Mouse (Mus musculus): ENCODE results near the gene Lingo1. TPM values are rescaled to one million over a fixed set of nuclear protein-coding genes. Genes with fewer than 3 reads are reported as not detected.
A peak's percentile ranks its signal among the peaks of the same experiment; 100 is the strongest.

Gene Lingo1
- polyA plus RNA-seq, 1 experiment from 2014 or later, result 83.0 TPM

GRCm38 (mm10) chr9:56611912-56612797, 184.1 kb downstream of the Lingo1 start:
- no peak overlapping the region for H3K9ac ChIP-seq (ENCODE audit: low read depth, low read length)
- H3K36me3 ChIP-seq (ENCODE audit: control insufficient read depth, insufficient read depth, low read length), result 0 out of 2 replicates have a peak, but pooled peaks cover 5% of the 10 kb centered on the region
- H3K4me2 ChIP-seq (ENCODE audit: low read length), result no peak overlapping the region
- no peak overlapping the region for H3K27ac ChIP-seq (ENCODE audit: low read length)
- H3K27me3 ChIP-seq (ENCODE audit: control insufficient read depth, insufficient read depth, low read depth, low read length), result no peaks in the 10 kb centered on the region
- no peak overlapping the region for H3K4me3 ChIP-seq (ENCODE audit: low read depth, low read length)
- no peak for ATAC-seq
- H3K9me3 ChIP-seq (replicated peaks; ENCODE audit: control insufficient read depth, low read length, poor library complexity, severe bottlenecking), result no peaks in the 10 kb centered on the region
- 87% methylated on average over 8 of the region's 8 CpGs for WGBS
- H3K4me1 ChIP-seq (ENCODE audit: control insufficient read depth, insufficient read depth, low read length), result peaks cover 14% of the 10 kb centered on the region

GRCm38 (mm10) chr9:56610955-56611354, 185.3 kb downstream of the Lingo1 start:
- Histone ChIP-seq H3K4me1 (ENCODE audit: control insufficient read depth, insufficient read depth, low read length) (peaks cover 14% of the 10 kb centered on the region), H3K9me3 (replicated peaks; ENCODE audit: control insufficient read depth, low read length, poor library complexity, severe bottlenecking) (no peaks in the 10 kb centered on the region), H3K36me3 (ENCODE audit: control insufficient read depth, insufficient read depth, low read length) (no peaks in the 10 kb centered on the region), H3K27ac (ENCODE audit: low read length) (no peak overlapping the region), H3K9ac (ENCODE audit: low read depth, low read length) (no peak overlapping the region), H3K4me3 (ENCODE audit: low read depth, low read length) (no peak overlapping the region), H3K4me2 (ENCODE audit: low read length) (no peak overlapping the region), H3K27me3 (ENCODE audit: control insufficient read depth, insufficient read depth, low read depth, low read length) (no peaks in the 10 kb centered on the region)
- WGBS, result 81% methylated on average over 6 of the region's 6 CpGs
- ATAC-seq, result no peak

GRCm38 (mm10) chr9:56610466-56610865, 185.8 kb downstream of the Lingo1 start:
- Histone ChIP-seq H3K4me3 (ENCODE audit: low read depth, low read length) (no peak overlapping the region), H3K4me2 (ENCODE audit: low read length) (no peak overlapping the region), H3K9ac (ENCODE audit: low read depth, low read length) (no peak overlapping the region), H3K36me3 (ENCODE audit: control insufficient read depth, insufficient read depth, low read length) (no peaks in the 10 kb centered on the region), H3K4me1 (ENCODE audit: control insufficient read depth, insufficient read depth, low read length) (peaks cover 14% of the 10 kb centered on the region), H3K27ac (ENCODE audit: low read length) (no peak overlapping the region), H3K27me3 (ENCODE audit: control insufficient read depth, insufficient read depth, low read depth, low read length) (no peaks in the 10 kb centered on the region), H3K9me3 (replicated peaks; ENCODE audit: control insufficient read depth, low read length, poor library complexity, severe bottlenecking) (no peaks in the 10 kb centered on the region)
- WGBS, result 59% methylated on average over 5 of the region's 5 CpGs
- ATAC-seq, result no peak

- no peak for ATAC-seq
- Histone ChIP-seq H3K36me3 (ENCODE audit: control insufficient read depth, insufficient read depth, low read length) (no peaks in the 10 kb centered on the region), H3K9me3 (replicated peaks; ENCODE audit: control insufficient read depth, low read length, poor library complexity, severe bottlenecking) (no peaks in the 10 kb centered on the region), H3K27me3 (ENCODE audit: control insufficient read depth, insufficient read depth, low read depth, low read length) (no peaks in the 10 kb centered on the region), H3K9ac (ENCODE audit: low read depth, low read length) (0 out of 2 replicates have a peak overlapping the region, but pooled peaks have one; percentile 15), H3K4me3 (ENCODE audit: low read depth, low read length) (no peak overlapping the region), H3K27ac (ENCODE audit: low read length) (peak overlapping the region; percentile 14; the same call in 1 of the 2 replicates), H3K4me1 (ENCODE audit: control insufficient read depth, insufficient read depth, low read length) (peaks cover 23% of the 10 kb centered on the region), H3K4me2 (ENCODE audit: low read length) (no peak overlapping the region)
- 2% methylated on average over 5 of the region's 5 CpGs for WGBS
These were observed 186.8 kb downstream of the Lingo1 start for GRCm38 (mm10) chr9:56609486-56609885.

GRCm38 (mm10) chr9:56608691-56609351, 187.4 kb downstream of the Lingo1 start:
- H3K27me3 ChIP-seq (ENCODE audit: control insufficient read depth, insufficient read depth, low read depth, low read length), result no peaks in the 10 kb centered on the region
- no peak overlapping the region for H3K9ac ChIP-seq (ENCODE audit: low read depth, low read length)
- peaks cover 23% of the 10 kb centered on the region for H3K4me1 ChIP-seq (ENCODE audit: control insufficient read depth, insufficient read depth, low read length)
- H3K4me3 ChIP-seq (ENCODE audit: low read depth, low read length), result no peak overlapping the region
- no peak; the same call in 1 of the 2 replicates for ATAC-seq
- 14% methylated on average over 11 of the region's 11 CpGs for WGBS
- no peaks in the 10 kb centered on the region for H3K9me3 ChIP-seq (replicated peaks; ENCODE audit: control insufficient read depth, low read length, poor library complexity, severe bottlenecking)
- no peak overlapping the region for H3K4me2 ChIP-seq (ENCODE audit: low read length)
- H3K27ac ChIP-seq (ENCODE audit: low read length), result no peak overlapping the region
- no peaks in the 10 kb centered on the region for H3K36me3 ChIP-seq (ENCODE audit: control insufficient read depth, insufficient read depth, low read length)

GRCm38 (mm10) chr9:56606082-56606740, 190.1 kb downstream of the Lingo1 start:
- Histone ChIP-seq H3K4me2 (ENCODE audit: low read length) (no peak overlapping the region), H3K4me1 (ENCODE audit: control insufficient read depth, insufficient read depth, low read length) (peaks cover 23% of the 10 kb centered on the region), H3K4me3 (ENCODE audit: low read depth, low read length) (no peak overlapping the region), H3K27me3 (ENCODE audit: control insufficient read depth, insufficient read depth, low read depth, low read length) (no peaks in the 10 kb centered on the region), H3K9me3 (replicated peaks; ENCODE audit: control insufficient read depth, low read length, poor library complexity, severe bottlenecking) (no peaks in the 10 kb centered on the region), H3K27ac (ENCODE audit: low read length) (no peak overlapping the region), H3K9ac (ENCODE audit: low read depth, low read length) (no peak overlapping the region), H3K36me3 (ENCODE audit: control insufficient read depth, insufficient read depth, low read length) (no peaks in the 10 kb centered on the region)
- WGBS, result 62% methylated on average over 16 of the region's 16 CpGs
- ATAC-seq, result no peak

GRCm38 (mm10) chr9:56605443-56605806, 190.8 kb downstream of the Lingo1 start:
- Histone ChIP-seq H3K36me3 (ENCODE audit: control insufficient read depth, insufficient read depth, low read length) (no peaks in the 10 kb centered on the region), H3K27me3 (ENCODE audit: control insufficient read depth, insufficient read depth, low read depth, low read length) (no peaks in the 10 kb centered on the region), H3K9me3 (replicated peaks; ENCODE audit: control insufficient read depth, low read length, poor library complexity, severe bottlenecking) (no peaks in the 10 kb centered on the region), H3K4me2 (ENCODE audit: low read length) (no peak overlapping the region), H3K4me3 (ENCODE audit: low read depth, low read length) (no peak overlapping the region), H3K9ac (ENCODE audit: low read depth, low read length) (no peak overlapping the region), H3K4me1 (ENCODE audit: control insufficient read depth, insufficient read depth, low read length) (peaks cover 23% of the 10 kb centered on the region), H3K27ac (ENCODE audit: low read length) (peak overlapping the region; percentile 36; the same call in 1 of the 2 replicates)
- ATAC-seq, result 0 out of 2 replicates have a peak, but pooled peaks have one; percentile 40

GRCm38 (mm10) chr9:56604797-56605442, 191.3 kb downstream of the Lingo1 start:
- H3K4me1 ChIP-seq (ENCODE audit: control insufficient read depth, insufficient read depth, low read length), result peaks cover 23% of the 10 kb centered on the region
- no peaks in the 10 kb centered on the region for H3K9me3 ChIP-seq (replicated peaks; ENCODE audit: control insufficient read depth, low read length, poor library complexity, severe bottlenecking)
- no peak overlapping the region for H3K9ac ChIP-seq (ENCODE audit: low read depth, low read length)
- WGBS, result 34% methylated on average over 12 of the region's 12 CpGs
- no peaks in the 10 kb centered on the region for H3K36me3 ChIP-seq (ENCODE audit: control insufficient read depth, insufficient read depth, low read length)
- H3K27me3 ChIP-seq (ENCODE audit: control insufficient read depth, insufficient read depth, low read depth, low read length), result no peaks in the 10 kb centered on the region
- H3K27ac ChIP-seq (ENCODE audit: low read length), result peak overlapping the region; percentile 36; the same call in 1 of the 2 replicates
- no peak overlapping the region for H3K4me3 ChIP-seq (ENCODE audit: low read depth, low read length)
- peak; percentile 70; the same call in 1 of the 2 replicates for ATAC-seq
- no peak overlapping the region for H3K4me2 ChIP-seq (ENCODE audit: low read length)
